Mouse (Mus musculus) heart, adult 2 months (tissue): Measurements from ENCODE around the gene Arl6. TPM values are rescaled to one million over a fixed set of nuclear protein-coding genes. Genes with fewer than 3 reads are reported as not detected.

ENCODE experiments used
- DNase-seq, 2 experiments: peaks; one replicate each; pipeline ENCODE4 v3.0.0; 2021
- H3K27ac ChIP-seq: fragments of 200-600 bp; 2 replicates; pipeline ENCODE4 v1.8.1; 2022
- H3K27me3 ChIP-seq: fragments of 200-500 bp; 2 replicates; pipeline ENCODE4 v1.6.1; 2012; ENCODE audit warnings: mild to moderate bottlenecking, low read length, inconsistent platforms, mixed read lengths; ENCODE audit not compliant: control insufficient read depth, insufficient read depth
- H3K36me3 ChIP-seq: fragments of 200-500 bp; 2 replicates; pipeline ENCODE4 v1.6.1; 2012; ENCODE audit warnings: low read length, inconsistent platforms; ENCODE audit not compliant: control insufficient read depth, insufficient read depth
- H3K4me1 ChIP-seq: fragments of 200-500 bp; 2 replicates; pipeline ENCODE4 v1.6.1; 2011; ENCODE audit warnings: low read length; ENCODE audit not compliant: control insufficient read depth, insufficient read depth
- H3K4me3 ChIP-seq: fragments of 200-600 bp; 2 replicates; pipeline ENCODE4 v1.8.1; 2022
- H3K79me2 ChIP-seq: fragments of 200-500 bp; replicated peaks from 2 replicates; pipeline ENCODE4 v1.6.1; 2012; ENCODE audit warnings: mild to moderate bottlenecking, inconsistent platforms, low read length, moderate library complexity, mixed read lengths; ENCODE audit not compliant: control insufficient read depth, insufficient read depth
- H3K9ac ChIP-seq: fragments of 200-500 bp; 2 replicates; pipeline ENCODE4 v1.6.1; 2012; ENCODE audit warnings: low read depth, mild to moderate bottlenecking, control low read depth, inconsistent platforms, low read length, mixed read lengths
- CTCF ChIP-seq: fragments of 200-600 bp; IDR thresholded peaks from 2 replicates; pipeline ENCODE4 v1.8.1; 2022; ENCODE audit warnings: antibody characterized with exemption, mild to moderate bottlenecking, moderate library complexity
- EP300 ChIP-seq: fragments of 200-500 bp; IDR thresholded peaks from 2 replicates; pipeline ENCODE4 v1.6.1; 2011; ENCODE audit warnings: low read depth, low read length, control low read depth; ENCODE audit not compliant: insufficient read depth
- POLR2A ChIP-seq: fragments of 200-500 bp; IDR thresholded peaks from 2 replicates; pipeline ENCODE4 v1.6.1; 2011; ENCODE audit warnings: mild to moderate bottlenecking, low read depth, low read length, control low read depth; ENCODE audit not compliant: insufficient read depth
- WGBS: fragments of 180-500 bp; shearing (Covaris S2); methylation state at CpG from one replicate; pipeline ENCODE4 v1.1.7; 2018; 5-methylcytosine and 5-hydroxymethylcytosine counted together
- intact Hi-C: fragments of 180-260 bp; cut with DNase I; formaldehyde crosslinking; loops from one replicate; pipeline ENCODE4 v1.15.1; 2025
- polyA plus RNA-seq: library from polyadenylated mRNA; depleted of rRNA; stranded (reverse); fragments of >200 nt; gene quantifications from 2 replicates; pipeline ENCODE4 v1.2.3, GENCODE M21; 2012
- total RNA-seq, 2 experiments: library from RNA; stranded (reverse); gene quantifications; 2 replicates each; pipeline ENCODE4 v1.2.3; 2021

The Arl6 gene
- total and polyA plus RNA-seq, 3 experiments: 1.9 to 4.2 (median 3.7) TPM

- Histone ChIP-seq H3K27ac (peak overlapping the region; percentile 60), H3K4me3 (peak overlapping the region; percentile 18; the same call in 1 of the 2 replicates), H3K4me1 (peaks cover 15% of the 10 kb centered on the region), H3K79me2 (peaks cover 8% of the 10 kb centered on the region), H3K27me3 (no peaks in the 10 kb centered on the region), H3K9ac (peak overlapping the region; percentile 36; the same call in 1 of the 2 replicates), H3K36me3 (peaks cover 31% of the 10 kb centered on the region)
- no peak for TF ChIP-seq CTCF
- TF ChIP-seq EP300: no peak
- no peak for TF ChIP-seq POLR2A
- WGBS: 9% methylated on average over 3 of the region's 3 CpGs
- peak; percentile 28 to 36 for DNase-seq
- intact Hi-C loops: loop anchor here (10.0 kb wide), 1 partner anchor 50 kb away; no protein-coding TSS in a partner anchor
Measured at GRCm38 (mm10) chr16:59594714-59595113, 44.5 kb downstream of the Arl6 start.

GRCm38 (mm10) chr16:59590790-59591189 is 48.4 kb downstream of the Arl6 start:
- peak overlapping the region; percentile 8; the same call in 1 of the 2 replicates for H3K27ac ChIP-seq
- WGBS: 42% methylated on average over 6 of the region's 6 CpGs
- peaks cover 26% of the 10 kb centered on the region for H3K36me3 ChIP-seq
- H3K4me1 ChIP-seq: peaks cover 27% of the 10 kb centered on the region
- no peak overlapping the region for H3K4me3 ChIP-seq
- H3K79me2 ChIP-seq: peaks cover 7% of the 10 kb centered on the region
- H3K27me3 ChIP-seq: no peaks in the 10 kb centered on the region
- no peak for DNase-seq
- H3K9ac ChIP-seq: no peak overlapping the region; the same call in 1 of the 2 replicates
- intact Hi-C loops: loop anchor here (10.0 kb wide), 1 partner anchor 46 kb away; no protein-coding TSS in a partner anchor
- TF ChIP-seq POLR2A: no peak
- no peak for TF ChIP-seq EP300
- no peak for TF ChIP-seq CTCF

GRCm38 (mm10) chr16:59588351-59589025 is 50.7 kb downstream of the Arl6 start:
- H3K27me3 ChIP-seq: no peaks in the 10 kb centered on the region
- intact Hi-C loops: no loop called here
- peaks cover 4% of the 10 kb centered on the region for H3K79me2 ChIP-seq
- no peak for DNase-seq
- no peak overlapping the region for H3K4me3 ChIP-seq
- 59% methylated on average over 13 of the region's 13 CpGs for WGBS
- peaks cover 19% of the 10 kb centered on the region for H3K4me1 ChIP-seq
- peak overlapping the region; percentile 51 for H3K27ac ChIP-seq
- peaks cover 11% of the 10 kb centered on the region for H3K36me3 ChIP-seq
- H3K9ac ChIP-seq: no peak overlapping the region
- no peak for TF ChIP-seq CTCF
- no peak for TF ChIP-seq EP300
- no peak for TF ChIP-seq POLR2A

- TF ChIP-seq CTCF (no peak), EP300 (no peak), POLR2A (no peak)
- 11% methylated on average over 10 of the region's 10 CpGs for WGBS
- Histone ChIP-seq H3K79me2 (peaks cover 4% of the 10 kb centered on the region), H3K27ac (peak overlapping the region; percentile 51), H3K4me1 (peaks cover 19% of the 10 kb centered on the region), H3K9ac (no peak overlapping the region), H3K4me3 (no peak overlapping the region; the same call in 1 of the 2 replicates), H3K27me3 (no peaks in the 10 kb centered on the region), H3K36me3 (peaks cover 11% of the 10 kb centered on the region)
- intact Hi-C loops: no loop called here
- DNase-seq: no peak
Measured at GRCm38 (mm10) chr16:59587816-59588215, 51.4 kb downstream of the Arl6 start.

GRCm38 (mm10) chr16:59586911-59587310 is 52.3 kb downstream of the Arl6 start:
- H3K27me3 ChIP-seq: no peaks in the 10 kb centered on the region
- no peak for DNase-seq
- peak overlapping the region; percentile 20; the same call in 1 of the 2 replicates for H3K27ac ChIP-seq
- WGBS: 74% methylated on average over 8 of the region's 8 CpGs
- intact Hi-C loops: no loop called here
- H3K4me3 ChIP-seq: no peak overlapping the region
- peaks cover 1% of the 10 kb centered on the region; the same call in 1 of the 2 replicates for H3K79me2 ChIP-seq
- TF ChIP-seq EP300 (no peak), CTCF (no peak), POLR2A (no peak)
- H3K9ac ChIP-seq: no peak overlapping the region
- H3K36me3 ChIP-seq: peaks cover 12% of the 10 kb centered on the region
- peaks cover 19% of the 10 kb centered on the region for H3K4me1 ChIP-seq

GRCm38 (mm10) chr16:59586276-59586675 is 52.9 kb downstream of the Arl6 start:
- Histone ChIP-seq H3K4me1 (peaks cover 19% of the 10 kb centered on the region), H3K4me3 (no peak overlapping the region), H3K36me3 (peaks cover 12% of the 10 kb centered on the region), H3K9ac (no peak overlapping the region), H3K27ac (no peak overlapping the region; the same call in 1 of the 2 replicates), H3K27me3 (no peaks in the 10 kb centered on the region), H3K79me2 (peaks cover 1% of the 10 kb centered on the region; the same call in 1 of the 2 replicates)
- intact Hi-C loops: no loop called here
- TF ChIP-seq POLR2A (no peak), CTCF (no peak), EP300 (no peak)
- DNase-seq: no peak
- WGBS: 13% methylated on average over 6 of the region's 6 CpGs
